In genomic region chr2:22784771-22785170, GRCm38 (mm10) we compare ENCODE assay signal across 26 mouse cellular contexts. TPM values are rescaled to one million over a fixed set of nuclear protein-coding genes. Genes with fewer than 3 reads are reported as not detected.
A peak's percentile ranks its signal among the peaks of the same experiment; 100 is the strongest.
DNase-seq lines count a peak whose midpoint lies in the region; TF ChIP-seq lines count a peak whose summit lies in the region.
"Had no signal": no experiment of that assay in that cellular context is flagged by ENCODE, and none has a peak within 500 bp of the region (broad histone marks: within the 10 kb centered on the region; RNA-seq: fewer than 3 reads in every experiment).

No protein-coding gene starts in this region.

- H3K27me3 ChIP-seq in splenic B cell, adult 2 months (ENCODE audit: control insufficient read depth, insufficient read depth, low read length, poor library complexity, severe bottlenecking): no peaks in the 10 kb centered on the region
- H3K27me3 ChIP-seq in forebrain, embryonic 10.5 days (ENCODE audit: poor library complexity, severe bottlenecking): no peaks in the 10 kb centered on the region
- H3K27me3 ChIP-seq: CH12.LX; embryonic facial prominence, embryonic 12.5 days; embryonic facial prominence, embryonic 15.5 days; forebrain, embryonic 12.5 days; forebrain, embryonic 15.5 days; heart, embryonic 12.5 days; heart, embryonic 15.5 days; hindbrain, embryonic 13.5 days had no signal

- no peak for DNase-seq in layer of hippocampus, adult 2 months (ENCODE audit: low spot score in 2 of 2)
- DNase-seq in layer of hippocampus, adult 9-11 months: no peak
- peak; percentile 44 for DNase-seq in thymus, postnatal 14 days
- DNase-seq in thymus, adult 18-20 months: no peak
- DNase-seq in splenic B cell, adult 2 months (ENCODE audit: low read depth, low spot score): peak; percentile 36
- no peak for DNase-seq in forebrain, embryonic 10.5 days (ENCODE audit: extremely low spot score, low spot score)
- DNase-seq in kidney, postnatal 4 days: no peak
- DNase-seq: adrenal gland, postnatal 10 days; adrenal gland, postnatal 36 days; cerebellum, adult 18-20 months; cerebellum, adult 9-10 months; cerebellum, postnatal 14 days; gastrocnemius, postnatal 25 days; heart, postnatal 10 days; heart, postnatal 36 days had no signal

- TF ChIP-seq CTCF in layer of hippocampus, adult 2 months (conservative IDR thresholded peaks at IDR 0.05): no peak

- no peaks in the 10 kb centered on the region for H3K4me1 ChIP-seq in forebrain, embryonic 10.5 days
- H3K4me1 ChIP-seq: embryonic facial prominence, embryonic 12.5 days; embryonic facial prominence, embryonic 15.5 days; forebrain, embryonic 12.5 days; forebrain, embryonic 15.5 days; heart, embryonic 12.5 days; heart, embryonic 15.5 days; hindbrain, embryonic 10.5 days; hindbrain, embryonic 13.5 days had no signal

- H3K4me3 ChIP-seq in layer of hippocampus, adult 2 months: no peak overlapping the region
- H3K4me3 ChIP-seq in forebrain, embryonic 10.5 days: no peak overlapping the region
- H3K4me3 ChIP-seq: embryonic facial prominence, embryonic 12.5 days; embryonic facial prominence, embryonic 15.5 days; forebrain, embryonic 12.5 days; forebrain, embryonic 15.5 days; heart, embryonic 12.5 days; heart, embryonic 15.5 days; hindbrain, embryonic 10.5 days; hindbrain, embryonic 13.5 days had no signal

- WGBS in forebrain, embryonic 10.5 days: 67% methylated on average over 1 of the region's 1 CpGs

- no peaks in the 10 kb centered on the region for H3K9me3 ChIP-seq in forebrain, embryonic 10.5 days
- H3K9me3 ChIP-seq: embryonic facial prominence, embryonic 12.5 days; embryonic facial prominence, embryonic 15.5 days; forebrain, embryonic 12.5 days; forebrain, embryonic 15.5 days; G1E; heart, embryonic 12.5 days; heart, embryonic 15.5 days; hindbrain, embryonic 10.5 days; hindbrain, embryonic 13.5 days had no signal

- H3K36me3 ChIP-seq in splenic B cell, adult 2 months (ENCODE audit: control insufficient read depth, insufficient read depth, low read length, poor library complexity, severe bottlenecking): no peaks in the 10 kb centered on the region
- H3K36me3 ChIP-seq in forebrain, embryonic 10.5 days (replicated peaks): no peaks in the 10 kb centered on the region
- H3K36me3 ChIP-seq: embryonic facial prominence, embryonic 12.5 days; embryonic facial prominence, embryonic 15.5 days; forebrain, embryonic 12.5 days; forebrain, embryonic 15.5 days; heart, embryonic 12.5 days; heart, embryonic 15.5 days; hindbrain, embryonic 10.5 days; hindbrain, embryonic 13.5 days had no signal

- peak overlapping the region; percentile 32; the same call in 1 of the 2 replicates for H3K27ac ChIP-seq in layer of hippocampus, adult 2 months
- H3K27ac ChIP-seq in forebrain, embryonic 10.5 days: no peak overlapping the region
- H3K27ac ChIP-seq: embryonic facial prominence, embryonic 12.5 days; embryonic facial prominence, embryonic 15.5 days; forebrain, embryonic 12.5 days; forebrain, embryonic 15.5 days; heart, embryonic 15.5 days; hindbrain, embryonic 10.5 days; hindbrain, embryonic 13.5 days had no signal

RNA-seq across cellular contexts. Expression of gene Apbb1ip, which starts 10.9 kb away (rescaled TPM):
- 1 to 10 TPM; 5.8 to 6.0 TPM for total RNA-seq in layer of hippocampus, adult 2 months (2021)
- polyA plus RNA-seq in forebrain, embryonic 10.5 days (2016; fragmentation: Nextera tagmentation; extraction: Ambion mirVana): 0.70 and 0.95 TPM in 2 replicates
- polyA plus RNA-seq: Patski had no signal

Comparison
In these comparisons a context has a peak if more than half of its experiments do, and no peak if none do; other contexts are left out.
1. DNase-seq: peak in thymus, postnatal 14 days (single experiment) and splenic B cell, adult 2 months (single experiment); none in layer of hippocampus, adult 2 months (0 of 2), layer of hippocampus, adult 9-11 months (single experiment), thymus, adult 18-20 months (0 of 2), forebrain, embryonic 10.5 days (single experiment) and kidney, postnatal 4 days (0 of 2).